Mouse (Mus musculus) CH12F3 (cell line): Measurements from ENCODE around the gene Cdca8.

Source experiments
- in situ Hi-C: fragments of 300-500 bp; cut with MboI; formaldehyde crosslinking; loops from 2 replicates; pipeline ENCODE4 v1.14.3; 2020; ENCODE audit warnings: low sequenced_read_pairs

Gene Cdca8

DNA sequence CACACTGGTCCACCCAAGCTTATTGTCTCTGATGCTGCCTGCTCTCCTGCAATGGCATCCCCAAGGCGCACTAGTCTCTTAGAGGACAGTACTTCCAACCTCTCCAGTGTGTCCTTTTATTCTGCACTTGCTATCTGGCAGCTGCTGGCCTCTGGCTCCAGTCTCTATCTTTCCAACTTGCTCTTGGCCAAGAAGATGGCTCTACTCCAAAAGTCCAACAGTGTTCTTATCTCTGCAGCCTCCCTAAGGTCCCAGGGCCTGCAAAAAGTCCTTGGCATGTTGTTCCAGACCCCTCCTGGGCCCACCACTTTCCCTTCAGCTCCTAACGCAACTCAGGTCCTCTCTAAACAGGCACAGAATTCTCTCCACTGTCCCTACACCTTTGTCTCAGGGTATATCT is 18.2 kb upstream of the Cdca8 start:
- in situ Hi-C loops, result no loop called here

DNA sequence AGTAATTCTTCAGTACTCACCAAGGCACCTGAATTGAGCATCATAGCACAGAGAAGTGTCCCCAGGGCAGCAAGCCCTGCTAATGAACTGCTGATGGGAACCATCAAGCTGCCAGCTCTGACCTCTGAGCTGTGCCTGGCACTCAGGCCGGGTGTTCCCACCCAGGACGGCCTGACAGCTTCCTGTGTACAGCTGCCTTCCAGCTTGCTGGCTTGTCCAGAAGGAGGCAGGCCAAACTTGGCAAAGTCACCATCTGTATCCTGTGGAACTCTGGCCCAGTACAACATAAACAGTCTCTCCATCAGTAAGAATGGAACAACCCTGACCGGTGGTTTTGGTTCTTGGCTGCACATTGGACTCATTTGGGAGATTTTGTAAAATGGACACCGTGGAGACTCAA is 14.4 kb upstream of the Cdca8 start:
- in situ Hi-C loops, result no loop called here

DNA sequence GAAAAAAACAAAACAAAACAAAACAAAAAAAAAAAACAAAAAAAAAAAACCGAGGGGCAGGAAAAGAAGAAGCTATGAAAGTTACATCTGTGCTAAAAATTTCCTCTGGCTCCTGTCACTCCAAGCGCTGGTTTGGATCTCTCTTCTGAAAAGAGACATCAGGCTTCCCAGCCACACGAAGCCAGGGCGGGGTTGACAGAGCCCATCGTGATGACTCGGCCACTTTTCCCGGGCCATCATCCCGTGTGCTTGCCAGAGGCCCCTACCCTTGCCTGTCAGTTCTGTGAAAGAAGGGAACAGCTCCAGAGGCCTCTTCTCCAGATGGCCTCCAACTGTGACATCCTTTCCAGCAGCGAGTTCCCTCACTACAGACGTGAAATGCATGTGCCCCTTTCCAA is 11.9 kb upstream of the Cdca8 start:
- in situ Hi-C loops, result no loop called here

DNA sequence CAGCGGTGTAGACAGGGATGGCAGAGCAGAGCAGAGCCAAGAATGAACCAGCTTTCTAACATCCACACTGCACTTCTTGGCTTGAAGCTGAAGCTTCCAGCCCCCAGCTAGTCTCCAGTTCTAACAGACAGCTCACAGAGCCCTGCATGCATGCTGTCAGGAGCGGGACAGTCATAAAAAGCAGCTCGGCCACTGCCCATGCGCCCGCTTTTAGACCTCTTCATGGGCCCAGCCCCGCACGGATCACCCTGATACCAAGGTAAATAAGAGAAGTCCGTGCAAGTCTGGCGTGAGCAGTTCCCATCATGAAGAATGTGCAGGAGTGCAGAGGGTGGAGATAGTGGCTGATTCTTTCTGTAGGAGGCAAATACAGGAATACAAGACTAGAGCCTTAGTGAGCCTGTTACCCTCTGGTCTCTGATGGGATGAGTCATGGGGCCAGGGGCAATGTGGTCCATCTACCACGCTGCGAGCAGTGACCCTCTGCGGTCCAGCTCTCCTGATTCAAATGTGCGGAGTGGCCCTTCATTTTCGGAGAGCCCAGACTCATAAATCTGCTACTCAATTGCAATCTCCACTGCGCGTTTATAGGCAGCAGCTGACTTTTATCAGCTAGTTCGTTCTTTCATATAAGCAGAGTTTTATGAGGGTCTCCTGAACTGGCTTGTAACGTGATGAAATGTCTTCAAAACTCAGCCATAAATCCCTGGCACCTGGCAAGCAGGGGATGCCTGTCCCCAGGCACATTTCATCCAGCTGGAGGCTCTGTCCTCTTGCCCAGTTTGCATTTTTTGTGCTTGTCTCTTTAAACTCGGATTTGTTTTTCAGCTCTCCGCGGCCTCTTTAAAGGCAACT is 11.3 kb upstream of the Cdca8 start:
- in situ Hi-C loops, result no loop called here

DNA sequence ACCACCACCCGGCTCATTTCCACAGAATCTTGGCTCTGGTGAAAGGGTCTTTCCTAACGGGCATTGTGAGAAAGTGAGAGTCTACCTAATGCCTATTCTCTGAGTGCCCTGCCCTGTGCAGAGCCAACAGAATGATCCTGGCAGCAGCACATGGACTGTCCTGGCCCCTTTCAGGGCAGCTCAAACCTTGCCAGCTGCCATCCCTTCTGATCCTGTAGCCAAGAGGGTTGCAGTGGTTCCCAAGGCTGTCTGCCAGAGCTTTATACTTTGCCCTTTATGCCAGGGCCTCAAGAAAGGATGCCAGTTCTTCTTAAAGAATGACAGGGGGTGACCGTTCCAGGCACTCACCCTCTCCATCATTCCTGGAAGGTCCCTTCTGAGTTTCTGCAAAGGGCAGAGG is 10.4 kb upstream of the Cdca8 start:
- in situ Hi-C loops, result no loop called here

DNA sequence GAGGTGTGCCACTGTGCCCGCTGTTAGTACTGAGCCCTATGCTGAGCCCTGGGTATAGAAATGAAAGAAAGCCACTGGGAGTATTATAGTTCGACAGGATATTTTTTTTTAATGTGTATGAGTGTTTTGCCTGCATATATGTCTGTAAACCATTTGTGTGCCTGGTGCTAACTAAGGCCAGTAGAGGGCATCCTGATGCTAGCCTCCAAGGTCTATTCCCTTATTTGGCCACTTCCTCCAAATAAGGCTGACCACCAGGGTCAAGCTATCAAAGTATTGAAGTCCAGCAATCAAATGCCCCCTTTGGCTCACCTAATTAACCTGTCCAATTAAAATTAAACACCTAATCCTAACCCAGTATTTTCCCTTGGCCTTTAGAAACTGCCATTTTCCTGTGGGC is 5.8 kb upstream of the Cdca8 start:
- in situ Hi-C loops, result no loop called here

DNA sequence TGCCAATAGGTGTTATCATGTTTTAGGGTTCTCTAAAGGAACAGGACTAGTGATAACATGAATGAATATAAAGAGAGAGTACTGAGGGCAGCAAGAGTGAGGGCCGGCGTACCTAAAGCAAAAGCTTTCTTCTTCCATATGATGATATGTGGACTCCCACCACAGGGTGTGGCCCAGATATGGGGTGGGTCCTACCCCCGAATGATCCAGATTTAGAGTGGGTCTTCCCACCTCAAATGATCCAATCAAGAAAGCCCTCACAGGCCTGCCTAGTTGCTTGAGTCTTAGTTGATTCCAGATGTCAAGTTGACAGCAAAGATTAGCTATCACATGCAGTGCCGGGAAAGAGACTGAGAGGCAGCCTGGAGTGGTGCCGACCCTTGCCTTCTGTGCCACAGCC is 4.7 kb upstream of the Cdca8 start:
- in situ Hi-C loops, result no loop called here

DNA sequence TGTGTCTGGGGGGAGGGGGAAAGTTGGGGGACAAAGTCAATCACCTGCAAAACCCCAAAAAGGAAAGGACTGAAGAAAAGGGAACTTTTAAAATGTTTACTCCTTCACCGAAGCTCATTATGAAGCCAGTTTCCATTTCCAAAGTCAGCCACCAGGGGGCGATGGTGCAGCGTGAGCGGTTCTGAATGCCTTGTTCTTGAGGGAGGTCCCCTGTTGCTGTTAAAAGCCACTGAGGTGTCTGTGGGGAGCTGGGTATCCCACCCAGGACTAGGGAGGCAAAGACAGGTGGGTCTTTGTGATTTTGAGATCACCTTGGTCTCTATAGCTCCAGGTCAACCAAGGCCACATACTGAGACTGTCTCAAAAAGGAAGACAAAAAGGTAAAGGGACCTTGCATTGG is 3.9 kb upstream of the Cdca8 start:
- in situ Hi-C loops, result no loop called here

DNA sequence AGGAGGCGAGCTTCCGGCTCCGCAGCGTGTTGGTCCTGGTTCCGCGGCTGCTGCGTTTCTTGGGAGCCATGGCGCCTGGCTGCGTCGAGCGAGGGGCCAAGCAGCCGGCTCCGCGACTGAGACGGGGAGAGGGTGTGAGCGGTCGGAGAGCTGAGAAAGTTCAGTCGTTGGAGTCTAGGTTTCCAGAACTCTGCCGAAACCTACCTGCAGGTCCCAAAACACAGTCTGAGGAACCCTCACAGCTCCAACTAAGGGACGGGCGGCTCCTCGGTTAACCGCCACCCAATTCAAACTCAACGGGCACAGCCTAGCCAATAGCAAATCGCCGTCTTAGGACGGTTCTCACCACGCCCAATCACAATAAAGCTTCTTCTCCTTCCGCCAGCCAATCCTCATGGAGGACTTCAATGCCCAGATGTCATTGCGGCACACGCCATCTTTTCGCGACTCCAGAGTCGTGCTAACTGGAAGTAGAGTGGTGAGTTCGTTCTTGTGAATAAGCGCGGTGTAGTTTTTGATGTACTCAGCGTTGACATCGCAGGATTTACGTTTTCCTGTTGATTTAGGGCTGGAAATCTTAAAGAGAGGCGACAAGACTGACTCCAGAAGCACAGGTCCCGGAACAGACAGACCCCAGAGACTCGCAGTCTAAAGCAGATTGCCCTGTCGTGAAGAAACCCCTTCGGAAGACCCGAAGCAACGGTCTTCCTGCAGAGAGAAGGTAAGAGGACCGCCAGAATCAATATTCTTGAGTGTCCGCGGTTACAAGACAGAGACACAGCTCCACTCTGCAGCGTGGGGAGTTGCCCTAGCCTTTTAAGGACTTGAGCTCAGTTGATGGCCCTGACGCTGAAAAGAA is 2.3 kb downstream of the Cdca8 start, which contains the start of gene 9930104L06Rik:
TSS of gene 9930104L06Rik (plus strand) at position 436 of the 859 bp plus-strand sequence.
- in situ Hi-C loops, result no loop called here

DNA sequence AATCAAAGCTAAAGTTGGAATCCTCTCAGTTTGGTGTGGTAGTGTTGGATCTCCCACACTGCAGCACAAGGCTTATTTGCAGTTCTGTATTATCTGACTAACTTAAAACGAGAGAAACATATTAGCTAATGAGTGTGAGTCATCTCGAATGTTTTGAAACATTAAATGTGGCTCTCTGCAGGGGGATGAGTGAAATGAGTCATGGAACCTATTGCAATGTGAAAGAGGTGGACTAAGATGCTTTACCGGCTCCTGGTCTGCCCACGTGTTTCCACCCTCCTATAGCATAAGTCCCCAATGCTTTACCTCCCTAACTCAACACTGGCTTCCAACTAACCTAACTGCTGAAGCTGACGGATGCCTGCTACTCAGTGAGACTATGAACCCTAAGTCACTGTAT is 11.0 kb downstream of the Cdca8 start:
- in situ Hi-C loops, result no loop called here

DNA sequence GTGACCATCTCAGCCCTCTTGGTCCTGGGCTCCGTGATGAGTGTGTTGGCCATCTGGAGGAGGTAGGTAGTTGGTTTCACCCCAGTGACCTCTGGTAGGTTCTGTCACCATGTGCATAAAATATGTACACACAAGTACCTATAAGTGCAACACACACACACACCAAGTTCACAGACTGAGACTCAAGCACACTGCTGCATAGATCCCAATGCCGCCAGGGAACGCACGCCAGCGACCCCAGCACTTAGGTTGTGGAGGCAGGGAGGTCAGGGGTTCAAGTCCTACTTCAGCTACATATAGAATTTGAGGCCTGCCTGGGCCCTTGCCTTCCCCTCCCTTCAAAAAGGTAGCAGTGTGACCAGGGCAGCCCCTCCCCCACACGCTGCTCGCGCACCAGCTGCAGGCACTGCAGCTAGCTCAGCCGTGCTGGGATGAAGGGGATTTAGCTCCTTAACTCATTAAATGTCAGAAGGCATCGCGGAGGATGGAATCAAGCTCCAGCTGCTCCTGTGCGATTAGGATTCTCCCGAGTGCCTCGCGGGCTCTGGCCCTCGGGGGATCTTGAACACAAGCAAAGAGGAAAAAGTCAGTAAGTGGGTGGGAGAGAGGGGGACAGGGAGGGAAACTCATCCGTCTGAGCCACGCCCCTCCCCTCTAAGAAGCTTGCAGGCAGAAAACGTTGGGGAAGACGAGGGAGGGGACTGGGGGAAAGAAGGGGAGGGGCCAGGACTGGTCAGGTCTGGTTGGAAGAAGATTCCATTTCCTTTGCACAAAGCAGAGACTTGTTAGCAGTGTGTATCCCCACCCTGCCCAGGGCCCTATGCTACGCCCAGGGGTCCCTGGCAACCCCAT is 32.9 kb downstream of the Cdca8 start:
- in situ Hi-C loops, result no loop called here

DNA sequence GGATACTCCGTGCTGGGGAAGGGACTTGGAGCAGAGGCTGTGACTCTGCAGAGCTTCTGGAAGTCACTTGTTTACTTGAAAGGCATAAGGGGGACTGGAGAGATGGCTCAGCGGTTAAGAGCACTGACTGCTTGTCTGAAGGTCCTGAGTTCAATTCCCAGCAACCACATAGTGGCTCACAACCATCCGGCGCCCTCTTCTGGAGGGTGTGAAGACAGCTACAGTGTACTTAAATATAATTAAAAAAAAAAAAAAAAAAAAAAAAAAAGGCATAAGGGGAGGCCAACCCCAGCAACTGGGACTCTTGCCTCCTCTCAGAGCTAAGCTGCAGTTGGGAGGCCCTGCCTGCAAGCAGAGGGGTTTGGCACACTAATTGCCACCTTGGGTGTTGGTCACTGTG is 33.7 kb downstream of the Cdca8 start:
- in situ Hi-C loops, result no loop called here

DNA sequence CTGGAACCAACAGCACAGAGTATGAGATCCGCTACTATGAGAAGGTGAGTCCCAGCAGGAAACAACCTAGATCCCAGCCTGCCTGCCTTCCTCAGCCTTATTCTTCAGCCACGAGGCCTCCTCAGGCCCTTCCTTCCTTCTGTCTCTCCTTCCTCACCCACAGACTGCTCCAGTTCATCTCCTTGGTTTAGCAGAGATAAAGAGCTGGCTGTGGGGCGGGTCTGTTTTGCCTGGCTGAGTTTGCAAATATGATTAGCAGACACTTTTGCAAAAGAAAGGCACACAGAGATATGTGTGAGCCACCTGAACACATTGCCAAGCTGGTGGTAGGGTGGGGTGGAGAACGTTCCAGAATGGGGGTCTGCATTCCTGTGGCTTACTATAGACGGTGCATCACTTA is 39.2 kb downstream of the Cdca8 start:
- in situ Hi-C loops, result no loop called here

DNA sequence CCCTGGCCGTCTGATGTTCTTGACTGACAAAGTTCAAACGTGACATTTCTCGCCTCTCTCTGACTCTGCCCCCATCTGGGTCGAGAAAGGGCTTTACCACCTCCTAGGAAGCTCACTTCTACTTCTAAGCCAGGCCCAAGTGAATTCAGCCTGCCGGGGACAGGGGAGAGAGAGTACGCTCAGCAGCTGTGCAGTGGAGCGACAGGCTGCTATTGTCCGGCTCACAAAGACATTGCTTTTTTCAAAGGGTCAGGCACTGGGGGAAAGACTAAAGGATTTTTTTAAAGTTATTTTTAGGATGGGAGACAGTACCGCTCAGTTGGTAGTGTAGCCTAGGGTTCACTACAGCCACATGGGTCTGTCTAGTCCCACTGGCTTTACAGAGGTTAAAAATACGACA is 40.7 kb downstream of the Cdca8 start:
- in situ Hi-C loops, result no loop called here

DNA sequence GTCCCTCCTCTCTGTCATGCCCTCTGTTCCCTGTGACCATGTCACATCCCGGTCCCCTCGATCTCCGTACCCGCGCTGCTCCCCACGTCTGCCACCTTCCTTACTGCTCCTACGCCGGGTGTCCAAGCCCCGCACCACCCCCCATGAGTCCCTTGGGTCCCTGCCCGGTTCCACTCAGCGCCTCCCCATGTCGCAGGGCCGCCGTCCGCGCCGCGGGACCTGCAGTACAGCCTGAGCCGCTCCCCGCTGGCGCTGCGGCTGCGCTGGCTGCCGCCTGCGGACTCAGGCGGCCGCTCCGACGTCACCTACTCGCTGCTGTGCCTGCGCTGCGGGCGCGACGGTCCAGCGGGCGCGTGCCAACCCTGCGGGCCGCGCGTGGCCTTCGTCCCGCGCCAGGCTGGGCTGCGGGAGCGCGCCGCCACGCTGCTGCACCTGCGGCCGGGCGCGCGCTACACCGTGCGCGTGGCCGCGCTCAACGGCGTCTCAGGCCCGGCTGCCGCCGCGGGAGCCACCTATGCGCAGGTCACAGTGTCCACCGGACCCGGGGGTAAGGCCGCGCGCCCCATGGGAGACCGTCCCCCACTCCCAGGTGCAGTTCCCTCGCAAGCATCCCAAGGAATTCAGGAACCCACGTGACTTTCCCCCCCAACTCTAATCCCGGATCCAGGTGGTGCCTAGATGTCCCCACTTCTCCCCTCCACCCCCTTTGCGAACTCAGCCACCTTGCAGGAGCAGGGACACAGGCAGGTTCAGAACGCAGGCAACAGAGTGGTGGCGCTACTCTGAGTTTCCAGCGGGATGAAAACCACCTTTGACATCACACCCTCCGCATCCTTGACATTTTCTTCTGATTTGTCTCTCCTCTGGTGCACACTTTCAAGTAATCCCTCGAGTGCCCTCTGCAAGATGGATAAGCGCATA is 44.3 kb downstream of the Cdca8 start:
- in situ Hi-C loops, result no loop called here

DNA sequence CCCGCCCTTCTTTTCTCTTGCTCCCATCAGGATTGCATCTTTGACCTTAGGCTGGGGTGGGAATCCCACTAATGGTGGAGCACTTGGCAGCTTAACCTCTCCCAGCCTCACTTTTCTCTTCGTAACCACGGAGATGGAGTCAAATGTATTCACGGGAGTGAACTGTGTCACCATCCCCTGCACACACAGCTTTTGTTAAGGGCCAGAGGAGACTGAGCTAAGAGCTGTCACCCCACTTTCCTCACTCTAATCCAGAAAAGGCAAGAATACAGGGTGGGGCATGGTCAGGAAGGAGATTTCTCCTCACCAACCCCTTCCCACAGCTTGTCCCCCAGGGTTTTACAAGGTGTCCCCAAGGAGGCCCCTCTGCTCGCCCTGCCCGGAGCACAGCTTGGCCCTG is 45.3 kb downstream of the Cdca8 start:
- in situ Hi-C loops, result no loop called here

DNA sequence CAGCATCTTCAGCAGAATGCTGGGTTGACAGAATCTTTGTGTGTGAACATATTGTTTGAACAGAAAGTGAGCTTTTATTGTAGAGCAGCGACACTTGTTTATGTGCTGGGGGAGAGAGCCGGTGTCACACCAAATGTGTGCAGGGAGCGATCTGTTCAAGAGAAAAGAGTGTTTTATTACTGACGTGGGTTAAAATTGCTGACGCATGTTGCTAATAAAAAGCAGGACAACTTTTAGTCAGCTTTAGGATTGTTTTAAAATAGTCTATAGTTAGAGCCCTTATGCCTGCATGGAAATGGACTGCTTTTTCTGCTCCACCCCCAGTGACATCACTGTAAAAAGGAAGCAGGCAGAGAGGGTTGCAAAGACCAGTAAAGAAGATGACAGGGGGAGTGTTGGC is 48.3 kb downstream of the Cdca8 start:
- in situ Hi-C loops, result no loop called here

DNA sequence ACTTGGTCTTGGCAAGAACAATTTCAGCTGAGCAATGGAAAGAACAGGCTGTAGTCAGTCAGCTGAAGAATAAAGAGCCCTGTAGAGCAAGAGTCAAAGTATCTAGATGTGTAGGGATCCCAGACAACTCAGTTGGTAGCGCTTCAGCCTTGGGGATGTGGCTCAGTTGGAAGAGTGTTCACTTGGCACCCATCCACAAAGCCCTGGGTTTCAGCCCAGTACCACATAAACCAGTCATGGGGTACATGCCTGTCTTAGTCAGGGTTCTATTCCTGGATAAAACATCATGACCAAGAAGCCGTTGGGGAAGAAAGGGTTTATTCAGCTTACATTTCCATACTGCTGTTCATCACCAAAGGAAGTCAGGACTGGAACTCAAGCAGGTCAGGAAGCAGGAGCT is 49.2 kb downstream of the Cdca8 start:
- in situ Hi-C loops, result no loop called here

DNA sequence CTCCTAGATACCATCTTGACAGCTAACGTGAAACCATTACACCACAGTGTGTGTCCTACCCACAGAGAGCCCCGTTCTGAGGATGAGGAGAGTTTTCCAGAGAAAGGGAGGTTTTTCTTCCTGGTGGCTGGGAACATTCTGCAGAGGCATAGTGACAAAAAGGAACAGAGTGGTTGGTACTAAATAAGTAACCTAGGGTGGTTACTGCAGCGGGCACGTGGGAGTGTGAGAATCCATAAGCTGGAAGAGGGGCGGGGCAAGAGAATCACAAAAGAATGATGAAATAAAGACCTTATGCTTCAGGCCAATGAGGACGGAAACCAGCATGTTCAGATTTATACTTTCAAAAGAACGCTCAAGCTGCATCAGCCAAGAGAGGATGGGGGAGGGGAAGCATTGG is 50.4 kb downstream of the Cdca8 start:
- in situ Hi-C loops, result no loop called here

DNA sequence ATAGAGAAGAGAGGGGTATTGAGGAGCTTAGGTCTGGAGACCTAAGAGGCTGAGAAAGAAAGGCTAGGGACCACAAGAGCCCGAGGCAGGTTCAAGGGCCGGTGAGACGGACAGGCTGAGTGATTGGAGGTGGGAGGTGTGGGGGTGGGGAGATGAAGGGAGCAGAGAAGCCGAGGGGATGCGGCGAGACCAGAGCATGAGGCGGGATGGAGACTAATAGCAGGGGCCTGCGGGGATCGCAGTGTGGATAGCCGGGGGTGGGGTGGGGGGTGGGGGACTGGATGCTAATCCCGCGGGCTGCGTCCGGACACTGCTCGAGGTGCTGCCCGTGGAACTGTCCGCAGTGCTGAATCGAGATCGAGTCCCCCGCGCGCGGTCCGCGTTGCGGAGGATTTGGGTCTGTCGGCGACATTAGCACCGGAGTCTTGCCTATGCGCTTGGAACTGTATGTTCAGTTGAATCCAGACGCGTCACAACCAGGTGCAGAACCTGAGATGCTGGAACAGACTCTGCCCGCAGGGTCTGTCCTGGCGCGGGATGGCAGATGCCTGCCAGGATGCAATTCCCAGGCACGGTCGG is 56.9 kb downstream of the Cdca8 start:
- in situ Hi-C loops, result no loop called here
